Mouse (Mus musculus) embryonic facial prominence, embryonic 15.5 days (tissue): ENCODE results near the gene Cog1. TPM values are rescaled to one million over a fixed set of nuclear protein-coding genes. Genes with fewer than 3 reads are reported as not detected.
A peak's percentile ranks its signal among the peaks of the same experiment; 100 is the strongest.

Experiments
- ATAC-seq: fragments of 200-750 bp; cut with Nextera tagmentation; 2 replicates; pipeline ENCODE4 v1.8.0; 2017; ENCODE audit warnings: low read depth, moderate TSS enrichment; ENCODE audit not compliant: insufficient number of reproducible peaks, low FRiP score, low TSS enrichment
- H3K27ac ChIP-seq: fragments of 300-500 bp; sonication (generic); replicated peaks from 2 replicates; pipeline ENCODE4 v1.5.1; 2015; ENCODE audit warnings: mild to moderate bottlenecking, inconsistent platforms
- H3K27me3 ChIP-seq: fragments of 300-500 bp; sonication (generic); 2 replicates; pipeline ENCODE4 v1.6.1; 2015; ENCODE audit warnings: inconsistent platforms
- H3K36me3 ChIP-seq: fragments of 300-500 bp; sonication (generic); 2 replicates; pipeline ENCODE4 v1.6.1; 2015; ENCODE audit warnings: mild to moderate bottlenecking, inconsistent platforms
- H3K4me1 ChIP-seq: fragments of 300-500 bp; sonication (generic); 2 replicates; pipeline ENCODE4 v1.6.1; 2015; ENCODE audit warnings: inconsistent platforms
- H3K4me2 ChIP-seq: fragments of 300-500 bp; sonication (generic); replicated peaks from 2 replicates; pipeline ENCODE4 v1.6.1; 2015; ENCODE audit warnings: mild to moderate bottlenecking, inconsistent platforms
- H3K4me3 ChIP-seq: fragments of 300-500 bp; sonication (generic); replicated peaks from 2 replicates; pipeline ENCODE4 v1.5.1; 2015; ENCODE audit warnings: mild to moderate bottlenecking, inconsistent platforms
- H3K9ac ChIP-seq: fragments of 300-500 bp; sonication (generic); 2 replicates; pipeline ENCODE4 v1.6.1; 2015; ENCODE audit warnings: inconsistent platforms
- H3K9me3 ChIP-seq: fragments of 300-500 bp; sonication (generic); replicated peaks from 2 replicates; pipeline ENCODE4 v1.6.1; 2016; ENCODE audit warnings: inconsistent platforms
- WGBS: fragments of 180-500 bp; shearing (Covaris S2); methylation state at CpG from one replicate; pipeline ENCODE4 v1.1.7; 2015; 5-methylcytosine and 5-hydroxymethylcytosine counted together
- polyA plus RNA-seq: library from polyadenylated mRNA; unstranded; fragments of >200 nt; fragmentation: Nextera tagmentation; extraction: Ambion mirVana; gene quantifications from 2 replicates; pipeline ENCODE4 v1.2.1, GENCODE M21; 2015

Cog1 gene
- polyA plus RNA-seq, 1 experiment from 2014 or later = 27.6 TPM

- no peak for ATAC-seq
- H3K4me3 ChIP-seq = peak overlapping the region; percentile 50
- no peak overlapping the region for H3K9ac ChIP-seq
- peak overlapping the region; percentile 93 for H3K4me2 ChIP-seq
- H3K27me3 ChIP-seq = peaks cover 40% of the 10 kb centered on the region
- no peak overlapping the region for H3K27ac ChIP-seq
- WGBS = 18% methylated on average over 4 of the region's 4 CpGs
- no peaks in the 10 kb centered on the region for H3K9me3 ChIP-seq
- H3K36me3 ChIP-seq = no peaks in the 10 kb centered on the region
- peaks cover 15% of the 10 kb centered on the region for H3K4me1 ChIP-seq
Measured at GRCm38 (mm10) chr11:113618303-113618671, 30.7 kb upstream of the Cog1 start.

GRCm38 (mm10) chr11:113618672-113619419 lies 30.1 kb upstream of the Cog1 start, which contains the start of gene Sstr2:
Sstr2 (plus strand) TSS chr11:113619342.
- Histone ChIP-seq H3K4me3 (peak within 1 kb of the TSS; percentile 50), H3K36me3 (no peaks in the 10 kb centered on the region), H3K9me3 (no peaks in the 10 kb centered on the region), H3K4me2 (peak within 1 kb of the TSS; percentile 93), H3K27me3 (peaks cover 40% of the 10 kb centered on the region), H3K4me1 (peaks cover 15% of the 10 kb centered on the region), H3K9ac (peak within 1 kb of the TSS; percentile 39), H3K27ac (no peak within 1 kb of the TSS)
- ATAC-seq = peak; percentile 68
- under 1% methylated on average over 54 of the region's 54 CpGs for WGBS

DNA sequence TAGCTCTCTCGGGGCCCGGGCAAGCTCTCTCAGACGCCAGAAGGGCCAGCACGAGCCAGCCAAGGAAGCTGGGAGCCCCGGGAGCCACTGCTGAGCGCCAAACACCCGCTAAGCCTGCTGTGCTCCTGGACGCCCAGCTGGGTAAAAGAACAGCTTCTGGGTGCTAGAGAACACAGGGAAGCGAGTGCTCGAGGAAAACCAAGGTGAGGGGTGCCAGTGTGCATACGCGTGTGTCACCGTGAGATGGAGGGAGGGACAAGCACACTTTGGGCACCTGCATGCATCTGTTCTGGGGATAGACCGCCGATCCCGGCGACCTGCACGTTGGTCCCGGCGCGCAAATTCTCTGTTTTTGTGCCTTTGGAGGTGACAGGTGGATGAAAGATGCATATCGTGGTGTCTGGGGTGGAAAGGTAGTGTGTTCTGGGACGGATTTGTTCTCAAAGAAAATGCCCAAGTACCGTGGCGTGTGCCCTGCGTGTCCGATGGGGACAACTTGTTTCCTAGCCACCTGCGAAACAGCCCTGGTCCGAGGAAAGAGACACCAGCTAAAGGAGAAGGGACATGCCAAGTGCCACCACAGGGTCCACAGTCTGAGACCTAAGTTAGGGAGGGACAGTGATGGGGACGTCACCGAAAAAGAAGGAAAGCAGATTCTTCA lies 29.4 kb upstream of the Cog1 start:
- 2% methylated on average over 31 of the region's 31 CpGs for WGBS
- peak overlapping the region; percentile 50 for H3K4me3 ChIP-seq
- no peak for ATAC-seq
- H3K27me3 ChIP-seq = peaks cover 40% of the 10 kb centered on the region
- H3K4me1 ChIP-seq = peaks cover 15% of the 10 kb centered on the region
- H3K9ac ChIP-seq = peak overlapping the region; percentile 39
- no peak overlapping the region for H3K27ac ChIP-seq
- no peaks in the 10 kb centered on the region for H3K9me3 ChIP-seq
- H3K36me3 ChIP-seq = no peaks in the 10 kb centered on the region
- peak overlapping the region; percentile 93 for H3K4me2 ChIP-seq

DNA sequence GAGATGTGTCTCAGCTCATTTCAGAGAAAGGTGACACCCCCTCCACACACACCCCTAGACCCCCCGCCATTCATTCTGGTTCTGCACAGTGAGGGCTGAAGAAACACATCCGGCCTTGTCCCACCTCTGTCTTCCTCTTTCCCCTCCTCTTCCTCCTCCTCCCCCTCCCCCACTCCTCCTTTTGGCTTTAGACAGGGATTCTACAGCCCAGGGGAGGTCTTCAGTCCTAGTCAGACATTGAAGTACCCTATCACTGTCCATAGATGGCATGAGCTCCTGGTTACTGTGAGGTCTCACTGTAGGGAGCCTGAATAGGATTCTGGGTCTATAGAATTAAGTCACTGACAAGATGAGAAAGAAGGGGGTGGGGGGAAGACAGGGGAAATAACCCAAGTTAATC lies 28.0 kb upstream of the Cog1 start:
- WGBS = 43% methylated on average over 2 of the region's 2 CpGs
- Histone ChIP-seq H3K9me3 (no peaks in the 10 kb centered on the region), H3K9ac (no peak overlapping the region), H3K4me3 (no peak overlapping the region), H3K4me2 (no peak overlapping the region), H3K36me3 (no peaks in the 10 kb centered on the region), H3K4me1 (peaks cover 15% of the 10 kb centered on the region), H3K27me3 (peaks cover 38% of the 10 kb centered on the region), H3K27ac (no peak overlapping the region)
- no peak for ATAC-seq

GRCm38 (mm10) chr11:113622028-113622427 lies 26.9 kb upstream of the Cog1 start:
- H3K4me1 ChIP-seq = peaks cover 15% of the 10 kb centered on the region

DNA sequence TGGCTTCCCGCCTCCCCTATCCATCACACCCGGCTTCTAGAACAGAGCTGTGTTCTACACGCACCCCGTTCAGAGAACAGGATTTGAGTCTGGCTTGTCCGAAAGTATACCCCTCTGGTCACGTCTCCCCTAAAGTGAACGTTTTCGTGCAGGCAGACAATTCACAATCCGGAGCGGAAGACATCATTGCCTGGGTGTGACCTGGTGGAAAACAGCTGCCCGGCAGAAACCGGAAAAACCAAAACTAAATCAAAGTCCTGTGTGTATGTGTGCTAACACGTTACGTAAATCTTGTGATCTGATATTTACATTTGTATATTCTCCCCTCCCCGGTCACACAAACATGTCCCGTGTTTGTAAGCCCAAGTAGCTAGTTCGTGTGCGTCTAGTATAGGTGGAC lies 23.5 kb upstream of the Cog1 start:
- no peak for ATAC-seq
- 85% methylated on average over 18 of the region's 18 CpGs for WGBS

More at GRCm38 (mm10) chr11:113622028-113622427, 26.9 kb upstream of the Cog1 start:
- WGBS = 86% methylated on average over 4 of the region's 4 CpGs
- peaks cover 38% of the 10 kb centered on the region for H3K27me3 ChIP-seq
- no peak overlapping the region for H3K27ac ChIP-seq
- H3K9me3 ChIP-seq = no peaks in the 10 kb centered on the region
- no peak overlapping the region for H3K4me2 ChIP-seq
- no peak overlapping the region for H3K4me3 ChIP-seq
- ATAC-seq = no peak
- no peaks in the 10 kb centered on the region for H3K36me3 ChIP-seq
- no peak overlapping the region for H3K9ac ChIP-seq

GRCm38 (mm10) chr11:113627785-113628184 lies 21.2 kb upstream of the Cog1 start:
- no peaks in the 10 kb centered on the region for H3K9me3 ChIP-seq
- peaks cover 3% of the 10 kb centered on the region; the same call in 1 of the 2 replicates for H3K27me3 ChIP-seq
- H3K4me1 ChIP-seq = no peaks in the 10 kb centered on the region
- H3K27ac ChIP-seq = no peak overlapping the region
- H3K36me3 ChIP-seq = no peaks in the 10 kb centered on the region
- no peak overlapping the region for H3K4me3 ChIP-seq
- H3K9ac ChIP-seq = no peak overlapping the region
- ATAC-seq = no peak
- no peak overlapping the region for H3K4me2 ChIP-seq
- 45% methylated on average over 4 of the region's 4 CpGs for WGBS

More for the DNA sequence above, 23.5 kb upstream of the Cog1 start:
- Histone ChIP-seq H3K4me2 (no peak overlapping the region), H3K9ac (no peak overlapping the region), H3K36me3 (no peaks in the 10 kb centered on the region), H3K4me3 (no peak overlapping the region), H3K4me1 (no peaks in the 10 kb centered on the region), H3K27me3 (peaks cover 16% of the 10 kb centered on the region), H3K27ac (no peak overlapping the region), H3K9me3 (no peaks in the 10 kb centered on the region)

DNA sequence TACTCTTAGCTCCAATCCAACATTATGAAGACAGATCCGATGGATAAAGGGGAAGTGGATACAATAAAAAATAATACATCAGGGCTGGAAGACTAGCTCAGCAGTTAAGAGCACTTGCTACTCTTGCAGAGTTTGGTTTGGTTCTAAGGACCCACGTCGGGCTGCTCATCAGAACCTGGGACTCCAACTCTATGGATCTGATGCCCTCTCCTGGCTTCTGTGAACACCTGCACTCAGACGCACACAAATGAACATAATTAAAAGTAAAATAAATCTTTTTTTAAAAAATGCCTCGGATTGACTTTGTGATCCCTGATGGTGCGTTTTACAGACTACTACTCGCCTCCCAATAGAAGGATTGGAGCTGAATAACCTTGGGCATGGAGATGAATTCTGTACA lies 18.3 kb upstream of the Cog1 start:
- H3K9me3 ChIP-seq = no peaks in the 10 kb centered on the region
- H3K4me1 ChIP-seq = no peaks in the 10 kb centered on the region
- 49% methylated on average over 7 of the region's 7 CpGs for WGBS
- no peak overlapping the region for H3K9ac ChIP-seq
- peaks cover 3% of the 10 kb centered on the region; the same call in 1 of the 2 replicates for H3K27me3 ChIP-seq
- no peak overlapping the region for H3K4me2 ChIP-seq
- H3K27ac ChIP-seq = no peak overlapping the region
- H3K4me3 ChIP-seq = no peak overlapping the region
- no peak for ATAC-seq
- no peaks in the 10 kb centered on the region for H3K36me3 ChIP-seq

DNA sequence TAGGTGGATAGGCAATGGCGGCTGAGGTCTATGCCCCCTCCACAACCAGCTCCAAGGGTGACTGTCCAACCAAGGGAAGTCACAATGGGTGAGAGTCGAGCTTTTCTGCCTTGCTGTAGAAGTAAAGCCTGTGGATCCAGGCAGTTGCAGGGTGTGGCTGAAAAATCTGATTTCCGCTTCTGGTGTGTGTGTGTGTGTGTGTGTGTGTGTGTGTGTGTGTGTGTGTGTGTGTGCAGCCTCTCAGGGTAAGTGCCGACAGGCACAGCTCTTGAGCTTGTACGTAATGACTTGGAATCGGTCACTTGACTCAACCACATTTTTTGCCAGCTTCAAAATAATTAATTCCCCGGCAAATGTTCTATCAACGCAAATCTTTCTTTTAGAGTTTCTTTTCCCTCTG lies 17.7 kb upstream of the Cog1 start:
- H3K27me3 ChIP-seq = peaks cover 3% of the 10 kb centered on the region; the same call in 1 of the 2 replicates
- H3K36me3 ChIP-seq = no peaks in the 10 kb centered on the region
- no peaks in the 10 kb centered on the region for H3K4me1 ChIP-seq
- no peak overlapping the region for H3K9ac ChIP-seq
- H3K27ac ChIP-seq = no peak overlapping the region
- no peak overlapping the region for H3K4me3 ChIP-seq
- 64% methylated on average over 8 of the region's 8 CpGs for WGBS
- ATAC-seq = no peak
- H3K9me3 ChIP-seq = no peaks in the 10 kb centered on the region
- H3K4me2 ChIP-seq = no peak overlapping the region

- no peaks in the 10 kb centered on the region for H3K36me3 ChIP-seq
- H3K27ac ChIP-seq = no peak overlapping the region
- H3K27me3 ChIP-seq = peaks cover 3% of the 10 kb centered on the region; the same call in 1 of the 2 replicates
- H3K4me3 ChIP-seq = no peak overlapping the region
- H3K9me3 ChIP-seq = no peaks in the 10 kb centered on the region
- WGBS = 81% methylated on average over 8 of the region's 8 CpGs
- no peak overlapping the region for H3K9ac ChIP-seq
- no peak overlapping the region for H3K4me2 ChIP-seq
- no peaks in the 10 kb centered on the region for H3K4me1 ChIP-seq
- ATAC-seq = no peak
Measured at GRCm38 (mm10) chr11:113631862-113632261, 17.1 kb upstream of the Cog1 start.

DNA sequence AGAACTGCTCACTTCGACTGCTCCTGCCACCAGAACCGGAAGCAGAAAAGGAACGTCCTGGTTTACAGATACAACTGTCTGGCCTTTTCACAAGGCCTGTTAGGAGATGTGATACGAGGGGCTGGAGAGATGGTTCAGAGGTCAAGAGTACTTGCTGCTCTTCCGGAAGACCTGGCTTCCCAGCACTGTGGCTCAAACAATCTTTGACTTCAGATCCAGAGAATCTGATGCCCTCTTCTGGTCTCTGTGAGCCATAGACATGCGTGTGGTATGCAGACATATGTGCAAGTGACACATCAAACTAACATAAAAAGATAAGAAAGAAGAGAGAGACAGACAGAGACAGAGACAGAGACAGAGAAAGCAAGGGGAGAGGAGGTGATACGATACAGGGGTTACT lies 16.7 kb upstream of the Cog1 start:
- H3K27ac ChIP-seq = no peak overlapping the region

More for the DNA sequence above, 16.7 kb upstream of the Cog1 start:
- Histone ChIP-seq H3K4me1 (no peaks in the 10 kb centered on the region), H3K36me3 (no peaks in the 10 kb centered on the region), H3K9me3 (no peaks in the 10 kb centered on the region), H3K9ac (no peak overlapping the region), H3K27me3 (peaks cover 3% of the 10 kb centered on the region; the same call in 1 of the 2 replicates), H3K4me3 (no peak overlapping the region), H3K4me2 (no peak overlapping the region)
- no peak for ATAC-seq
- WGBS = 71% methylated on average over 7 of the region's 7 CpGs
